Mouse (Mus musculus) heart, embryonic 15.5 days (tissue): Measurements from ENCODE around the gene Acp2. TPM values are rescaled to one million over a fixed set of nuclear protein-coding genes. Genes with fewer than 3 reads are reported as not detected.

ENCODE experiments used
- ATAC-seq: fragments of 200-750 bp; cut with Nextera tagmentation; replicated peaks from 2 replicates; pipeline ENCODE4 v1.8.0; 2017; ENCODE audit warnings: low read depth, moderate TSS enrichment; ENCODE audit not compliant: insufficient number of reproducible peaks, insufficient read depth, low FRiP score
- H3K27ac ChIP-seq: fragments of 300-500 bp; sonication (generic); 2 replicates; pipeline ENCODE4 v1.5.1; 2015; ENCODE audit warnings: mild to moderate bottlenecking, inconsistent platforms
- H3K27me3 ChIP-seq: fragments of 300-500 bp; sonication (generic); 2 replicates; pipeline ENCODE4 v1.6.1; 2015; ENCODE audit warnings: inconsistent platforms
- H3K36me3 ChIP-seq: fragments of 300-500 bp; sonication (generic); 2 replicates; pipeline ENCODE4 v1.6.1; 2015; ENCODE audit warnings: mild to moderate bottlenecking, inconsistent platforms
- H3K4me1 ChIP-seq: fragments of 300-500 bp; sonication (generic); replicated peaks from 2 replicates; pipeline ENCODE4 v1.6.1; 2015; ENCODE audit warnings: inconsistent platforms
- H3K4me2 ChIP-seq: fragments of 300-500 bp; sonication (generic); 2 replicates; pipeline ENCODE4 v1.6.1; 2015; ENCODE audit warnings: inconsistent platforms, mild to moderate bottlenecking, moderate library complexity
- H3K4me3 ChIP-seq: fragments of 300-500 bp; sonication (generic); 2 replicates; pipeline ENCODE4 v1.5.1; 2015; ENCODE audit warnings: mild to moderate bottlenecking, inconsistent platforms
- H3K9ac ChIP-seq: fragments of 300-500 bp; sonication (generic); 2 replicates; pipeline ENCODE4 v1.6.1; 2015; ENCODE audit warnings: mild to moderate bottlenecking, inconsistent platforms
- H3K9me3 ChIP-seq: fragments of 300-500 bp; sonication (generic); replicated peaks from 2 replicates; pipeline ENCODE4 v1.6.1; 2016; ENCODE audit warnings: inconsistent platforms
- WGBS: fragments of 180-500 bp; shearing (Covaris S2); methylation state at CpG from one replicate; pipeline ENCODE4 v1.1.7; 2015; ENCODE audit warnings: mixed read lengths; 5-methylcytosine and 5-hydroxymethylcytosine counted together
- polyA plus RNA-seq: library from polyadenylated mRNA; unstranded; fragments of >200 nt; fragmentation: Nextera tagmentation; extraction: Ambion mirVana; gene quantifications from 2 replicates; pipeline ENCODE4 v1.2.1, GENCODE M21; 2015

Gene Acp2
- polyA plus RNA-seq, 1 experiment from 2014 or later = 15.2 TPM

- ATAC-seq = no peak
- 62% methylated on average over 6 of the region's 6 CpGs for WGBS
- Histone ChIP-seq H3K27ac (no peak overlapping the region), H3K9me3 (no peaks in the 10 kb centered on the region), H3K4me3 (no peak overlapping the region), H3K27me3 (no peaks in the 10 kb centered on the region), H3K4me1 (peaks cover 5% of the 10 kb centered on the region), H3K9ac (no peak overlapping the region), H3K4me2 (no peak overlapping the region), H3K36me3 (peaks cover 5% of the 10 kb centered on the region; the same call in 1 of the 2 replicates)
Observed at GRCm38 (mm10) chr2:91176234-91176633, 26.5 kb upstream of the Acp2 start.

DNA sequence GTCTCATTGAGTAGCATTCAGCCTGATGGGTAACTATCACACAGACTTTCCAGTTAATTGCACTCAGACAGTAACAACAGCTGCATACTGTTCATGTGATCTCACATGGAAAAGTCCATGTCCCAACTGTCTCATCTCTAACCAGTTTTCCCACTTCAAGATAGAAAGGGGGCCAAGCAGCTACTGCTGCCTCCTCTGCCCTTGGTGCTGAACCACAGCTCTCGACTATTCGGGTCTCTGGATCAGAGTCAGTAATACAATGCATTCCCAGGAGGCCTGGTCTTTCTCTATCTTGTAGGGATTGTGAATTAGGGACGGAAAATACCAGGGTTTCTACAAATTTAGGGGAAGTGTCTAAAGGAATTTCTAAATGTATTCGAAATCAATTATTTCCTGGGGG lies 22.9 kb upstream of the Acp2 start:
- 34% methylated on average over 4 of the region's 4 CpGs for WGBS

DNA sequence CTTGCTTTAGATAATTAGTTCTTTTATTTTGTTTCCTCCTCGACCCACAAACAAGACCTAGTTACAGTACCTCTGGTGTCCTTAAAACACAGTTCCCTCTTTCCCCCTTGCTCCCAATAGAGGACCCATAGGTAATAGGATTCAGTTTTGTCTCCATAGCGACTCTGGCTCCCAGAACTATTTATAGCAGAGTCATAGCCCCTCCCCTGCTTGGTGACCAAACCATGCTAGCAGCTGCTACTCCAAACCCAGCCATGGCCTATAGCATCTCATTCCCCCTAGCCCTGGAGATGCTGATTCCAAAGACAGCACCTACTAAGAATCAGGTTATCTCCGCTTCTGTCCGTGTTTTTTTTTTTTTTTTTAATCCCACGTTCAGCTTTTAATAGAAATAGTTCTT lies 22.0 kb upstream of the Acp2 start:
- no peaks in the 10 kb centered on the region for H3K9me3 ChIP-seq
- no peak overlapping the region for H3K9ac ChIP-seq
- peaks cover 15% of the 10 kb centered on the region for H3K4me1 ChIP-seq
- no peaks in the 10 kb centered on the region; the same call in 1 of the 2 replicates for H3K36me3 ChIP-seq
- no peak overlapping the region for H3K4me2 ChIP-seq
- WGBS = 59% methylated on average over 5 of the region's 5 CpGs
- no peak overlapping the region for H3K4me3 ChIP-seq
- no peaks in the 10 kb centered on the region for H3K27me3 ChIP-seq
- no peak for ATAC-seq
- no peak overlapping the region for H3K27ac ChIP-seq

More for the DNA sequence above, 22.9 kb upstream of the Acp2 start:
- Histone ChIP-seq H3K4me3 (no peak overlapping the region), H3K9me3 (no peaks in the 10 kb centered on the region), H3K36me3 (no peaks in the 10 kb centered on the region; the same call in 1 of the 2 replicates), H3K9ac (no peak overlapping the region), H3K4me2 (no peak overlapping the region), H3K4me1 (peaks cover 15% of the 10 kb centered on the region), H3K27me3 (no peaks in the 10 kb centered on the region), H3K27ac (no peak overlapping the region)
- ATAC-seq = no peak

- ATAC-seq = no peak
- Histone ChIP-seq H3K4me2 (peak overlapping the region; percentile 97), H3K9ac (peak overlapping the region; percentile 60; the same call in 1 of the 2 replicates), H3K36me3 (no peaks in the 10 kb centered on the region; the same call in 1 of the 2 replicates), H3K27me3 (no peaks in the 10 kb centered on the region), H3K4me3 (peak overlapping the region; percentile 83), H3K27ac (no peak overlapping the region), H3K4me1 (peaks cover 11% of the 10 kb centered on the region), H3K9me3 (no peaks in the 10 kb centered on the region)
- WGBS = 18% methylated on average over 8 of the region's 8 CpGs
Observed at GRCm38 (mm10) chr2:91182016-91182404, 20.7 kb upstream of the Acp2 start.

DNA sequence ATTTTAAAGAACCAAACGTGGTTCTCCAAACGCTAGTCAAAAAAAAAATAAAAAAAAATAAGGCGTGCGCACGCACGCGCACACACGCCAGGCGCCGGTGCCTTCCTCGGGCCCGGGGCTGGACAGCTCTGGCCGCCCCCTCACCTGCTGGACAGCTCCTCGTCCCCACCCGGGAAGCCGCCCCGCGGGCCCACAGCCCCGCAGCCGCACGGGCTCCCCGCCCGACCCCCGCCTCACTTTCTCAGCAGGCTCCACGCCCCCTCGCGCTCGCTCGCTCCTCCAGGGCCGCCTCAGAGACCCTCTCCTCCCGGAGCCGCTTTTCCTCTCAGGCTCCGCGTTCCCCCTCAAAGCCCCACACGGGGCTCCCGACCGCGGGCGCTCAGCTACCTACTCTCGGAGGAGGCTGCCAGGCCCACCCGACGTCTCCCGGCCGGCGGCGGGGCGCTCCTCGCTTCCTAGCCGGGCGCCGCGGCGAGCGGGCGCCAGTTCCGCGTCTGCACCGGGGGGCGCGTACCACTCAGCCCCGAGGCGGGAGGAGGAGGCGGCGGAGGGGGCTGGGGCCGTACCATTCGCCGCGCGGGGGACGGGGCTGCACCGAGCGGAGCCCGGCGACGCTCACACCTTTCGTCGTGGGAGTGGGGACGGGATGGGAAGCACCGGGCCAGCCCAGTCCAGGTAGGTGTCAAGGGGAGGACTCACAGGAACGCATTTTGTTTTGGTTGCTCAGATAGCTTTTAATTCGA lies 20.1 kb upstream of the Acp2 start:
- ATAC-seq = peak; percentile 87

DNA sequence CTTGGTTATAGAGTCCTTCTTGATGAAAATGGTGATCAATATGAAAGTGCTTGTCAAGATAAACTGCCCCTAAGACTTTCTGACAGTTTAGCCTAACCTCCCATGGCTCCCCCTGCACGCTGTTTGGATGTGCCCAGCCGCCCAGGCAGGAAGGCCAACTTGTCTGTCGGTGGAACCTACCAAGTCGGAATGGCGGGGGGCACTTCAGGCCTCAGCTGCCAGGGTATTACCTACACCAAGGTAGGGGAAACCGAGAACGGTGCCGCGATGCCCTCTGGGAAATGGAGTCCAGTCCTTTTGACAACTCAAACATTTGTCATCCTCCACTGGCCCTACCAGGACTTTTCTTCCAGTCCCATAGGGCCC lies 19.6 kb upstream of the Acp2 start:
- Histone ChIP-seq H3K36me3 (no peaks in the 10 kb centered on the region; the same call in 1 of the 2 replicates), H3K4me1 (peaks cover 11% of the 10 kb centered on the region), H3K4me2 (peak overlapping the region; percentile 97), H3K27me3 (no peaks in the 10 kb centered on the region), H3K9ac (peak overlapping the region; percentile 60), H3K27ac (peak overlapping the region; percentile 32), H3K4me3 (peak overlapping the region; percentile 83), H3K9me3 (no peaks in the 10 kb centered on the region)
- peak; percentile 89 for ATAC-seq
- WGBS = under 1% methylated on average over 9 of the region's 9 CpGs

More for the DNA sequence above, 20.1 kb upstream of the Acp2 start:
- Histone ChIP-seq H3K4me1 (peaks cover 11% of the 10 kb centered on the region), H3K27me3 (no peaks in the 10 kb centered on the region), H3K4me3 (peak overlapping the region; percentile 83), H3K4me2 (peak overlapping the region; percentile 97), H3K9ac (peak overlapping the region; percentile 60), H3K27ac (peak overlapping the region; percentile 32), H3K36me3 (no peaks in the 10 kb centered on the region; the same call in 1 of the 2 replicates), H3K9me3 (no peaks in the 10 kb centered on the region)
- under 1% methylated on average over 81 of the region's 81 CpGs for WGBS

- no peak for ATAC-seq
- H3K9ac ChIP-seq = peak within 1 kb of the TSS; percentile 60
- no peaks in the 10 kb centered on the region for H3K9me3 ChIP-seq
- peak within 1 kb of the TSS; percentile 83 for H3K4me3 ChIP-seq
- H3K4me2 ChIP-seq = peak within 1 kb of the TSS; percentile 97
- H3K27me3 ChIP-seq = no peaks in the 10 kb centered on the region
- peaks cover 11% of the 10 kb centered on the region for H3K4me1 ChIP-seq
- WGBS = 56% methylated on average over 15 of the region's 15 CpGs
- no peaks in the 10 kb centered on the region for H3K36me3 ChIP-seq
- H3K27ac ChIP-seq = peak within 1 kb of the TSS; percentile 32
Observed at GRCm38 (mm10) chr2:91183711-91184405, 18.8 kb upstream of the Acp2 start, which contains the start of gene Madd. Gene Madd, minus strand, starts transcription at chr2:91183837.

DNA sequence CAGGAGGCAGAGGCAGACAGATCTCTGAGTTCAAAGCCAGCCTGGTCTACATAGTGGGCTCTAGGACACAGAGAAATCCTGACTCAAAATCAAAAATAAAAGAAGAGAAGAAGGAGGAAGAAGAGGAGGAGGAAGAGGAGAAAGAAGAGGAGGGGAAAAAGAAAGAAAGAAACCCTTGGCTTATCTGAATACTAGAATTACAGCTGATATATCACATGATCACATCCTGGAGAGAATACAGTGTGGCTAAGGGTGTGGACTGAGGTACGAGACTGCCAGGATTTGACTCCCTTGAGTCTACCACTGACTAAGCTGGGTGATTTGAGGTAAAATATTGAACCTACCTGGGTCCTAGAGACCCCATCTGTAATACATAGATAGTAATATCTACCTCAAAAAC lies 16.5 kb upstream of the Acp2 start:
- Histone ChIP-seq H3K27ac (no peak overlapping the region), H3K9me3 (no peaks in the 10 kb centered on the region), H3K4me2 (no peak overlapping the region), H3K4me3 (no peak overlapping the region), H3K4me1 (peaks cover 11% of the 10 kb centered on the region), H3K27me3 (no peaks in the 10 kb centered on the region), H3K36me3 (no peaks in the 10 kb centered on the region), H3K9ac (no peak overlapping the region)
- 56% methylated on average over 1 of the region's 1 CpGs for WGBS
- no peak for ATAC-seq

- Histone ChIP-seq H3K36me3 (no peaks in the 10 kb centered on the region), H3K27me3 (no peaks in the 10 kb centered on the region; the same call in 1 of the 2 replicates), H3K4me3 (no peak overlapping the region), H3K4me1 (0 out of 2 replicates have a peak, but pooled peaks cover 3% of the 10 kb centered on the region), H3K4me2 (no peak overlapping the region), H3K27ac (no peak overlapping the region), H3K9me3 (no peaks in the 10 kb centered on the region), H3K9ac (no peak overlapping the region)
- ATAC-seq = no peak
- WGBS = 55% methylated on average over 4 of the region's 4 CpGs
Observed at GRCm38 (mm10) chr2:91187431-91187830, 15.3 kb upstream of the Acp2 start.

GRCm38 (mm10) chr2:91190501-91190900 lies 12.2 kb upstream of the Acp2 start:
- Histone ChIP-seq H3K36me3 (no peaks in the 10 kb centered on the region), H3K9me3 (no peaks in the 10 kb centered on the region), H3K27ac (no peak overlapping the region), H3K27me3 (no peaks in the 10 kb centered on the region; the same call in 1 of the 2 replicates), H3K4me2 (no peak overlapping the region), H3K4me3 (no peak overlapping the region), H3K4me1 (peaks cover 13% of the 10 kb centered on the region), H3K9ac (no peak overlapping the region)
- 78% methylated on average over 16 of the region's 16 CpGs for WGBS
- ATAC-seq = no peak

DNA sequence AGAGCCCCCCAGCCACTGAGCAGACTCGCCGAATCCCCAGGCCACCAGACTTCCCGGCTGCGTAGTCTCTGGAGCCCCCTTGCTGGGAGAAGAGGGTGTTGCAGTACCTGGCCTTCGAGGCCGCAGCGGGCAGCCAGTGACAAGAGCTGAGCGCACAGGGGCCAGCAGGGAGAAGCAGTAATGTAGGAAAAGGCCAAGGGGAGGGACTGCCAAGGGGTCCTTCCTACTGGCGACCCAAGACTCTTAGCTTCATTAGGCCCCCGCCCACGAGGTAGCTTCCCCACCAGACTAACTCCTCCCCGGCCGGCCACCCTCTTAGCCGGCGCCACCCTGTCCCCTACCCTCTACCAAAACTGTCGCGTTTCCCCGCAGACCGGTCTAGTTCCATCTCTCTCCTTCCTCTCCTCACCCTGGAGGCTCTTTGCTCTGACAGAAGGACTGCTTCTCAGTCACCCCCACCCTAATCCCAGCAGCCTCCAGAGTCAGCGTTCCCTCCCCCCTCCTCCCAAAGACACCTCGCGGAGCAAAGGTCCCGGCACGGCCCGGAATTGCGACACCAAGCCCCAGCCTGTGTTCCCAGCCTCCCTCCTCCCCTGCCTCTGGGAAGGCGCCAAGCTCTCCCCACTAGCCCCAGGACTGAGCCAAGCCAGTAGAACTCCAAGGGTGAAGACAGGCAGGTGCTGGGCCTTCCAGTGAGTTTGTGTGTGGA lies 7.9 kb upstream of the Acp2 start:
- peak overlapping the region; percentile 46 for H3K4me3 ChIP-seq
- WGBS = under 1% methylated on average over 27 of the region's 27 CpGs
- H3K4me1 ChIP-seq = peaks cover 13% of the 10 kb centered on the region
- H3K9me3 ChIP-seq = no peaks in the 10 kb centered on the region
- no peaks in the 10 kb centered on the region for H3K36me3 ChIP-seq
- H3K9ac ChIP-seq = peak overlapping the region; percentile 59
- peak overlapping the region; percentile 82 for H3K4me2 ChIP-seq
- H3K27ac ChIP-seq = peak overlapping the region; percentile 70
- ATAC-seq = peak; percentile 83
- H3K27me3 ChIP-seq = no peaks in the 10 kb centered on the region; the same call in 1 of the 2 replicates
